Mouse (Mus musculus) myocyte (in vitro differentiated cells): ENCODE measurements at regions not wholly inside any gene's neighbourhood (a gene's known extent, or its start where the extent isn't known, plus 50 kb on each side); places are given as distances from the start of the nearest gene placed in this dataset.

Experiments used
- CEBPB ChIP-seq: IDR thresholded peaks from 2 replicates; pipeline ENCODE4 v1.6.1; 2011; ENCODE audit warnings: mild to moderate bottlenecking, moderate library complexity; ENCODE audit not compliant: poor library complexity, insufficient read depth, severe bottlenecking
- E2F4 ChIP-seq: IDR thresholded peaks from one replicate; pipeline ENCODE4 v1.6.1; 2011; ENCODE audit warnings: mild to moderate bottlenecking, control low read depth, moderate library complexity; ENCODE audit not compliant: insufficient read depth
- MAX ChIP-seq: IDR thresholded peaks from one replicate; pipeline ENCODE4 v1.6.1; 2011; ENCODE audit warnings: low read depth, mild to moderate bottlenecking, control low read depth
- MYOD1 ChIP-seq, 3 experiments: IDR thresholded peaks; one replicate each; pipeline ENCODE4 v1.6.1; 2011; ENCODE audit warnings: control low read depth in 2 of 3, low read depth in 2 of 3, mild to moderate bottlenecking in 2 of 3, moderate library complexity in 1 of 3; ENCODE audit not compliant: insufficient read length in 2 of 3, control insufficient read depth in 1 of 3
- POLR2A ChIP-seq: IDR thresholded peaks from one replicate; pipeline ENCODE4 v1.6.1; 2011; ENCODE audit warnings: low read depth, mild to moderate bottlenecking, control low read depth, moderate library complexity; ENCODE audit not compliant: insufficient read length
- POLR2AphosphoS2 ChIP-seq: IDR thresholded peaks from one replicate; pipeline ENCODE4 v1.6.1; 2011; ENCODE audit warnings: low read depth, control low read depth; ENCODE audit not compliant: insufficient read length
- SRF ChIP-seq: IDR thresholded peaks from one replicate; pipeline ENCODE4 v1.6.1; 2011; ENCODE audit warnings: low read depth; ENCODE audit not compliant: control insufficient read depth, insufficient read length
- TCF12 ChIP-seq: IDR thresholded peaks from one replicate; pipeline ENCODE4 v1.6.1; 2011; ENCODE audit warnings: mild to moderate bottlenecking, control low read depth; ENCODE audit not compliant: poor library complexity, insufficient read depth, severe bottlenecking
- TCF3 ChIP-seq: IDR thresholded peaks from one replicate; pipeline ENCODE4 v1.6.1; 2011; ENCODE audit warnings: low read depth, control low read depth; ENCODE audit not compliant: insufficient read length
- USF1 ChIP-seq: IDR thresholded peaks from one replicate; pipeline ENCODE4 v1.6.1; 2011; ENCODE audit warnings: low read depth, mild to moderate bottlenecking, control low read depth, moderate library complexity

DNA sequence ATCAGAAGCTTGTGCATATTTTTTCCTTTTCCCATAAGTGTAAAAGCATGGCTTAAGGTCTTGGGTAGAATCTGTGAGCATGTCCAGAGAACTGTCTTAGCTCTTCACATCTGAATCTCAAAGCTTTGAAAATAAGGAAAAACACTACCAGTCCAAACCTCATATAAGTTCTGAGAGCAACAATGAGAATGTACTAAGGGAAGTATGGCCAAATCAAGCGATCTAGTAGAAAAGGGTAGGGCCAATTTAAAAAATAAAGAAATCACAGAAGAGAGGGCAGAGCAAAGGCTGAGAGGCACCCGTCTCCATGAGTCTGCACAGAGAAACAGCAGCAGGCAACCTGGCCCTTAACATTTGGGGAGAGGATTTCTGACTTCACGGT lies 161.7 kb upstream of the Tmem161b start:
- TF ChIP-seq TCF12 (no peak), MYOD1 (IDR thresholded peaks at IDR 0.05; ENCODE audit: control insufficient read depth in 1 of 3, insufficient read length in 2 of 3, low read depth in 2 of 3) (no peak), MAX (no peak), POLR2A (no peak), E2F4 (no peak), USF1 (no peak), SRF (no peak), CEBPB (no peak), POLR2AphosphoS2 (no peak), TCF3 (no peak)
